Mouse (Mus musculus): ENCODE data around the gene Mtcl1. TPM values are rescaled to one million over a fixed set of nuclear protein-coding genes. Genes with fewer than 3 reads are reported as not detected.

Mtcl1 gene
- total RNA-seq, 1 experiment from 2014 or later = not detected

DNA sequence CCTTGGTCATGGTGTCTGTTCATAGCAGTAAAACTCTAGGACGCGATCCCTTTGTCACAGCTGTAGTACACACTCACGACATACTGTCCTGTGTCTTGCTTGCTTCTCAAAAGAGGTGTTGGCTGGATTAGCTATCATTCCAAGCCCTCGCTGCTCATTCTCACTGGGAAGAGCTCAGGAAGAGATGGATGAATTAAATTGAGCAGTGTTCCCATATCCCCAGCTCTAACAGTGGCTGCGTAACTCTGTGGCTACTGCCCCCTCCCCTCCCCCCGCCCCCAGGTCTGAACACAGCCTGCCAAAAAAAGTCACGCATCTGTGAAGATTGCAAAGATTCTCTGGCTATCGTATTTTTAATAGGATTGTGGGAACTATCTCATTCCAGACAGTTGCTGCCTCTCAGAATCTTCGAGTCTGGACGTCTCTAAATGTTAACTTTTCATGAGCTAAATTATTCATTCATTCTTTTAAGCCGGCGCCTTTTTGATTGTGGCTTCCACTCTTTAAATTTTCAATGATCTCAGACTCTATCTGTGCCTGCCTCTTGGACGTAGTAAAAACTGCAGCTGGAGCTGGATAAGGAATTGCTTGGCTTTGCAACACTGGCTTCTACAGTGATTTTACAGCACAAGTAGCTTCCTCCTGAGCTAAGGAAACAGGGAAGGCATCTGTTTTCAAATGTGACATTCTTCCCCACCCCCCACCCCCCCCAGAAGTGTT lies 134.8 kb downstream of the Mtcl1 start:
- ATAC-seq (ENCODE audit: extremely low read depth, insufficient number of reproducible peaks, low FRiP score, poor library complexity, severe bottlenecking) = no peak

DNA sequence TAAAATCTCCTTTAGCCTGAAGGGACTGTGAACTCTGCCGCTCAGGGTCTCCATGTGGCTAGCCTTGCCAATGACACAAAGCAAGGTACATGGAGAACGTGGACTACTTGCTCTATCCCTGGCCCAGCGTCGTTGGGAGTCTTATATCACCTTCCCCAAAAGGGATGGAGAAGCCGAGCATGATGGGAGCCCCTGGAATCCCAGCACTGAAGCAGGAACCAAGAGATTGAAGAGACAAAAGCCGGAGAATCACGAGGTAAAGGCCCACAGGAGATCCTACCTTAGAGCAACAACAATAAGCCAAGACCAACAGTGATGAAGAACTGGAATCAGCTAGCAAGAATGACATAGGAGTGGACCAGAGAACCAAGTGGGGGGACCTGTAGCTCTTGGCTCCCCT lies 147.6 kb downstream of the Mtcl1 start:
- ATAC-seq (ENCODE audit: extremely low read depth, insufficient number of reproducible peaks, low FRiP score, poor library complexity, severe bottlenecking) = no peak

DNA sequence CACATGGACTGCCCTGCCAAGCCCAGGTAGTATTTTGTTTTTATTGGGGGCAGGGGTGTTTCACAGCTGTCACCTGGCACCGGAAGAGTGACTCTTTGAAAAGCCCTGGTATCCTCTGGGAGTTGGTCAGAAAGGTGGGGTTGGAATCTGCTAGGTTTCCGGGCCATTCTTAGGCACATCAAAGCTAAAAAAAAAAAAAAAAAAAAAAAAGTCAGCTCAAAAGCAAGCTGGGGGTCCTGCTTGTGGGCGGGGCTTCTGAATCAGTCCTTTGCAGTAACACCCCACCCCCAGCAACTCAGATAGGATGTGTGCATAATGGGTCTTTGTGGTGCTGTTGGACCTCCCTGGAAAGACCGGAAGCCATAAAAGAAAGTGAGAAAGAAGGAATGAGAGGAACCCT lies 148.3 kb downstream of the Mtcl1 start:
- no peak for ATAC-seq (ENCODE audit: extremely low read depth, insufficient number of reproducible peaks, low FRiP score, poor library complexity, severe bottlenecking)

DNA sequence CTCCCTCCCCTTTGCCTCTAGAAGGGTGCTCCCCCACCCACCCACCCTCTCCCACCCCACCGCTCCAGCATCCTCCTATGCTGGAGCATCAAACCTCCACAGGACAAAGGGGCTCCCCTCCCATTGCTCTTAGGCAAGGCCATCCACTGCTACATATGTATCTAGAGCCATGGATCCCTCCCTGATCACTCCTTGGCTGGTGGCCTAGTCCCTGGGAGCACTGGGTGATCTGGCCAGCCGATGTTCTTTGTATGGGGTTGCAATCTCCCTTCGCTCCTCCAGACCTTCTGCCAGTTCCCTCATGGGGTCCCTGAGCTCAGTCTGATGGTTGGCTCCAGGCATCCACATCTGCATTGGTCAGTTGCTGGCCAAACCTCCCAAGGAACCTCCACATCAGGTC lies 151.8 kb downstream of the Mtcl1 start:
- no peak for ATAC-seq (ENCODE audit: extremely low read depth, insufficient number of reproducible peaks, low FRiP score, poor library complexity, severe bottlenecking)

DNA sequence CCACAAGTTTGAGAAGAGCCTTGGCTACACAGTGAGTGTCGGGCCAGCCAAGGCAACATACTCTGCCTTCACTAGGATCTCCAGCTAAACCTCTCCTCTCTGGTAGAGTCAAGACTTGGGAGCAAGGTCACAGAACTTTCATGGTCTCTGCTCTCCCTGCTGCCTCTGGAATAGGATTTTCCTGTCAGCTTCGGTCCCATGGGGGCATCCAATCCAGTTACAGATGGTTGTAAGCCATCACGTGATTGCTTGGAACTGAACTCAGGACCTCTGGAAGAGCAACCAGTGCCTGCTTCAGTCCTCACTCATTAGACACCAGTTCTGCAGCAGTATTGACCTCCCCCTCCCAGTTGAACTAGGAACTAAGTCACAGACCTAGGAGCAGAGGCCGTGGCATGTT lies 156.0 kb downstream of the Mtcl1 start:
- ATAC-seq (ENCODE audit: extremely low read depth, insufficient number of reproducible peaks, low FRiP score, poor library complexity, severe bottlenecking) = no peak

DNA sequence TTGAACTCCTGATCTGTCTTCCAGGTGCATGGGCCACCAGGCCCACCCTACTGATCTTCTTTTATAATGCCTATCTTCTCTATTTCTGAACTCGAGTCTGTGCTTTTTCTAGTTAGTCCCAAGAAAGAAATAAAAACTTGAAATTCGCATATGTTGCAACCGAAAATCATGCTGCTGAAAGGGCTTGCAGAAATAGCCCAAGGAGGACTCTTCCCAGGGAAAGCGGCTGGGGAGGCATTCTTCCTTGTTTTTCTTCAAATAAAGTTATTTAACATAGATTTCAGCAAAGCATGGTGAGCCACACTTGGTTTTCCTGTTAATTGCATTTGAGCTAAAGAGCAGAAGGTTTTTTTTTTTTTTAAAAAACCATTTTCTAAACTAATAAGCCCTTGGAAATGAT lies 159.7 kb downstream of the Mtcl1 start:
- ATAC-seq (ENCODE audit: extremely low read depth, insufficient number of reproducible peaks, low FRiP score, poor library complexity, severe bottlenecking) = no peak

Other genes starting within 250 kb of the Mtcl1 start
- 37.8 and 40.9 TPM in 2 replicates for gene Rab12, start 70.0 kb upstream of the Mtcl1 start, total RNA-seq (2017)
- gene Themis3, start 144.9 kb upstream of the Mtcl1 start, total RNA-seq (2017) = not detected in 2 replicates

Data from neutrophil, adult 5-6 weeks (primary cell).